Mouse (Mus musculus) lung, postnatal 14 days (tissue): ENCODE measurements around the gene Cacnb3.

Experiments
- DNase-seq: peaks from one replicate; pipeline ENCODE4 v3.0.0; 2021

Cacnb3 gene

GRCm38 (mm10) chr15:98610131-98610633 lies 20.5 kb upstream of the Cacnb3 start:
- no peak for DNase-seq

DNA sequence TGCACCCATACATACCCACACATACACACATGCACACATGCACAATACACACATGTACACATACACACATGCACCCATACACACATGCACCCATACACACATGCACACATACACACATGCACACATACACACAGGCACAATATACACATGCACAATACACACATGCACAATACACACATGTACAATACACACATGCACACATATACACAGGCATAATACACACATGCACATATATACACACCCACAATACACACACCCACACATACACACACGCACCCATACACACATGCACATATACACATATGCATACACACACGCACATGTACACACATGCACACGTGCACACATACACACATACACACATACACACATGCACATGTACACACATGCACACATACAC lies 18.4 kb upstream of the Cacnb3 start:
- DNase-seq, result no peak

DNA sequence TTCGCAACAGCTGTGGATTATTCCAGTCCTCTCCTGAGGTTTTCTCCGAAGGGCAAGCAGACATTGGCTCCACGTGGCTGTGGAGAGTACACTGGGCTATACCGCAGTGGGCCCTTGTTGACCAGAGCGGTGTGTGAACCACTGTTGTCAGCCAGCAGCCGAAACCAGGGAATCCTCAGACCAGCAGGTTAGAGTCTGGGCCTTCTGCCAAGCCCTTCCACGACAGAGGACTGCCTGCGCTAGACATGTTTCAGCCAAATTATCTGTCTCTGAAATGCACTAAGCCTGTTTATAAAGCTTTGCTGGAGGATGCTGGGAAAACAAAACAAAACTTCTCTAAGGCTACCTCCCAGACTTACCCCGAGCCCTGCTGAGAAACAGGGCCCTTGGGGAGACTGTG lies 16.1 kb upstream of the Cacnb3 start:
- DNase-seq, result no peak

- no peak for DNase-seq
These were observed 15.7 kb upstream of the Cacnb3 start for GRCm38 (mm10) chr15:98614971-98615370.

DNA sequence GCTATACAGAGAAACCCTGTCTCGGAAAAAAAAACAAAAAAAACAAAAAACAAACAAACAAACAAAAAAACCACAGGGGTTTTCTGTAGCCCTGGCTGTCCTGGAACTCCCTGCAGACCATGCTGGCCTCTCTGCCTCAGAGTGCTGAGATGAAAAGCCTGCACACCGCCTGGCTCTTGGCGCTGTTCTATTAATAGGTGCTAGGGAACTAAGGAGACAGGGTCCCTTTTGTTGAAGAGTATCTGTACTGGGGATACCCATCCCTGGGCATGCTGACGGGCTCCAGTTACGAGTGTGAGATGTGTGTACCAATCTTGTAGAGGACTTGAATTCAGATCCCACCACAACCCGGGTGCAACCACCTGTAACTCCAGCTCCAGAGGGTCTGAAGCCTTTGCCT lies 14.9 kb upstream of the Cacnb3 start:
- no peak for DNase-seq

DNA sequence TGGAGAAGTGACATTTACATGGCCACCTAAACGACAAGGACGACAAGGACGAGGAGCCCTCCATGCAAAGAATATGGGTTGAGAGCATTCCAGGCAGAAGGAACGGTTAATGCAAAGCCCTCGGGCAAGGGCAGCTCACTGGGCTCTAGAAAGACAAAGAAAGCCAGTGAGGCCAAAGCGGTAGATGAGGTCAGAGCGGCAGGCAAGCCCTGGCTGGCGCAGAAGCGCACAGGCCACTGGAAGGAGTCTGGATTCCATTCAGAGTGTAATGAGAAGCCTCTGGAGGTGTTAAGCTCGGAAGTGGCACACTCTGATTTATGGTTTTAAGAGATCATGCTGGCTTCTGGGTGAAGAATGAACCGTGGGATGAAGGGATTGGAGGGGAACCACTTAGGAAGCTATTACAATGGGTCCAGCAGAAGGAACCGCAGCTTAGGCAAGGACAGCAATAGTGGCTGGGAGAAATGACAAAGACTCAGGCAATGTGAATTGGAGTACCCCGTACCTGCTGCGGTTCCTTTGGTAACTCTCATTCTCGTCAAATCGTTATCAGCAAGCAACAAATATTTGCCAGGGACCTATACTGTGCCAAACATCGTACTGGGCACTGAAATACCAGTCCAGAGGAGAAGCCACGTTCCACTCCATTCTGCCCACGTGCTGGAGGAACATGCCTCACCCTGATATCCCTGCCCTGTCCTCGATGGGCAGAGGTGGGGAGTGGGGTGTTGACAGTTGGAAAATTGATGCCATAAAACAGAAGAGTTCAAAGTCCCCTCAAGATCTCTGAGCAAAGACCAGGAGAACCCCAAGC lies 14.1 kb upstream of the Cacnb3 start:
- no peak for DNase-seq

GRCm38 (mm10) chr15:98617176-98617537 lies 13.5 kb upstream of the Cacnb3 start:
- peak; percentile 77 for DNase-seq

- no peak for DNase-seq
These were observed 8.4 kb upstream of the Cacnb3 start for GRCm38 (mm10) chr15:98622199-98622598.

GRCm38 (mm10) chr15:98622721-98623120 lies 7.9 kb upstream of the Cacnb3 start:
- DNase-seq, result no peak

DNA sequence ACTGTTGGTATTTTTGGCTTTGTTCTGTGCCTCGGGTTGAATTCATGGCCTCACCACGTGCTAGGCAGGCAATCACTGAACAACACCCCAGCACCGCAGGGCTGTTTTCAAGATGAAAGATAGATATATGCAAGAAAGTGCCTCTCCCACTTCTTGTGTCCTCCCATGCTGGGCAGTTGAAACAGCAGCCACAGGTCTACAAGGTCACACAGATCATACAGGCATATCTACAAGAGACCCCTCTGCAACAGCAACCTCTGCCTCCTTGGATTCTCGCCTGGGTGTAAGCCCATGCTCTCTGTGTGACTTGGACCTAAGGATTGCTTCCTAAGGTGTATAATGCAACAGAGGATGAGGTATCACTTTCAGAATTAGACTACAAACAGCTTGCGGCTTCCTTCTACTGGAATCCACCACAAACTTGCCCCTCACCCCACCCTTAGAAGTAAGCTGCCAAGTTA lies 7.2 kb upstream of the Cacnb3 start:
- no peak for DNase-seq

DNA sequence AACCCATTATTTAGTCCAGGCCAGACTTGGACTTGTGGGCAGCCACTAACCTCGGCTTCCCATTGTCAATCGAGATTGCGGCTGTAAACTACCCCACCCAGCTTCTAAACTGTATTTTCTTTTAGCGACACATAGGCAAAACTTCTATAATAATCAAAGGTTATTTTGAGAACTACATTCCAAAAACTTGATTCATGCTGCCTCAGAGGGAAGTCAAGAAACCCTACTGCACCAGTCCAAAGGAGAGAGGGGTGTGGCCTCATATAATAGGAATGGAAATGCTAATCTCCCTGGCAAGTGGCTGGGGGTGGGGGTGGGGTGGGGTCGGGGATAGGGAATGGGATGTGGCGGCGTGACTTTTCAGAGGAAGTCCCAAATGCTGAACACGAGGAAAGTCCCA lies 4.6 kb upstream of the Cacnb3 start:
- DNase-seq, result no peak

DNA sequence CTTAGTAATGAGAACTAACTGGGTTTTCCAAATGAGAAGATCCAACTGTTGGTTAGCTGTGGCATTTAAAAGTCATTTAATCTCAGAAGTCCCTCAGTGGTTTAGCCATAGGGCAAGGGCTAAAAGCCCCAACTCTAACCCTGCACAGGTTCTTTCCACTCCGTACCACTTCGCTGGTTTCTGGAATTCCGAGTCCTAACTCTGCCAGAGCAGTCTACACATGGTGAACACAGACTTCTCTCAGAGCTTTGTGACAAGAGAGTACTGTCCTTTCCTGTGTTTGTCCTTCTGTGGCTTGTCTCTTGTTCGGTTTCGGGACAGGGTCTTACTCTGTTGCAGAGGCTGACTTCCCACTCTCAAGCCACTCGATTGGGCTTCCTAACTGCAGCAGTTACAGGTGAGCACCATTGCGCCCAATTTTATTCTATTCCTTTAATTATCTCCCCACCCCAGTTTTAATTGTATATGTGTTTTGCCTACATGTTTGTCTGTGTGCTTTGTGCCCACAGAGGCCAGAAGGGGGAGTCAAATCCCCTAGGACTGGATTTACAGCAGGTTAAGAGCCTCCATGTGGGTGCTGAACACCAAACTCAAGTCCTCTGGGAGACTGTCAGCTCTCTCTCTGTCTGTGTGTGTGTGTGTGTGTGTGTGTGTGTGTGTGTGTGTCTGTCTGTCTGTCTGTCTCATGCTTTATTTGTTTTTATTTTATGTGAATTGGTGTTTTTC lies 4.0 kb upstream of the Cacnb3 start:
- no peak for DNase-seq

DNA sequence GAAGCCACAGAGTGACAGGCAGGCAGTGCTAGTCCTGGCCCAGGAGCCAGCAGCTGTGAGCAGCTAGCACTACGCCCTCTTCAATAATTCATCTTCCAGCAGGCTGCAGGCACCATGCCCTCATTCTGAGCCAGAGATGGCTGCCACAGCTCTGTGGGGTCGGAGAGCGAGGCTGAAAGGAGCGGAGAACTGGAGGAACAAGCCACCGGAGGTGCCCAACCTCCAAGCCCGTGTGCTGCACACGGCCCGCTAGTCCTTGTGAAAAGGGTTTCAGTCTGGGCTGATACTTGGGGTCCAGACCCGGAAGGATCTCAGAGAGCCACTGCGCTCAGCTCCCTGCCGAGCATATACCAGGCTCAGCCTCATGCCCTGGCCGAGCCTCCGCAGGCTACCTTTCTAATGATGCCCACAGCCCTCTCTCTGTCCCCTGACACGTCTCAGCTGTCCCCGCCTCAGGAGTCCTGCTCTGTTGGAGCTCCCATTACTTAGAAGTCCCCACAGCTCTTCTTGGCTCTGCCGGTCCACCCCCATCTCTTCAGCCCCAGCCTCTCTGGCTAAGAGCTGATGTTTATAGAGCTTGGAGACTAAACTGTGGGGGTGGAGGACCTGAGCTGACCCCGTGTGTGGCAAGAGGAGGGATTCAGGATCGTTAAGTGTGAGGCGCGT lies 1.9 kb upstream of the Cacnb3 start:
- DNase-seq, result no peak

DNA sequence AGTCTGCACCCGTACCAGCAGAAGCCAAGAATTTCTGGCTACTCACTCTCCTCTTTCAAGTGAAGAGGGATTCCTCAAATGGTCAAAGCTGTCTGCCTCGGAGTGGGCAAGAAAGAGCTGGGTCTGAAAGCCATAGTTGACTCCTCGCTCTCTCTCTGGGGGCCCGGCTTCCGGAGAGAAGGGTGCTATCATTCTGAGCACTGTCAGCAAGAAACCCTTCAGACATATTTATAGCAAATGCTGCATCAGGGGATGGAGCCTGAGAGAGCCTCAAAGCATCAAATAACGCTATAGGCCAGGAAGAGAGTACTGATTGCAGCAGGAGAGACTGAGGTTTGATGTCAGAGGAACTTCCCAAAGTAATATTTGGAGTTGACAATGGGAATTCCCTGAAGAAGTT lies 1.2 kb upstream of the Cacnb3 start:
- no peak for DNase-seq

DNA sequence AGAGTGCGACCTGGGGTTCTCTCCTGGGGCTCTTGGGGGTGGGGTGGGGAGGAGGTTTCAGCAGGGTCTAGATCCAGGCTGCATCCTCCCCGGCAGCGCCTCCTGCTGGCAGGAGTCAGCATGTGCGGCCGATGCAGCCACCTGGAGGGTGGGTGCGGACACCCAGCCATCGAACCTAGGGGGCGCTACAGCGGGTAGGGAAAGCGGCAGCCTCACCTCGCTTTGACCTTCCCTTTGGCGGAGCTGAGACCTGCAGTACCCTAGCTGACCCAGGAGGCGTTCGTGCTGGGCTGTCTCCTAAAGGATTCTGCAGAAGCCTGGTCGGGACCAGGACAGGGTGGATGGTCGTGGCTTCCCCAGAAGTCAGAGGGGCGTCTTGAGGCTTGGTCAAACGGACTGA lies 853 bp downstream of the Cacnb3 start:
- peak; percentile 72 for DNase-seq

DNA sequence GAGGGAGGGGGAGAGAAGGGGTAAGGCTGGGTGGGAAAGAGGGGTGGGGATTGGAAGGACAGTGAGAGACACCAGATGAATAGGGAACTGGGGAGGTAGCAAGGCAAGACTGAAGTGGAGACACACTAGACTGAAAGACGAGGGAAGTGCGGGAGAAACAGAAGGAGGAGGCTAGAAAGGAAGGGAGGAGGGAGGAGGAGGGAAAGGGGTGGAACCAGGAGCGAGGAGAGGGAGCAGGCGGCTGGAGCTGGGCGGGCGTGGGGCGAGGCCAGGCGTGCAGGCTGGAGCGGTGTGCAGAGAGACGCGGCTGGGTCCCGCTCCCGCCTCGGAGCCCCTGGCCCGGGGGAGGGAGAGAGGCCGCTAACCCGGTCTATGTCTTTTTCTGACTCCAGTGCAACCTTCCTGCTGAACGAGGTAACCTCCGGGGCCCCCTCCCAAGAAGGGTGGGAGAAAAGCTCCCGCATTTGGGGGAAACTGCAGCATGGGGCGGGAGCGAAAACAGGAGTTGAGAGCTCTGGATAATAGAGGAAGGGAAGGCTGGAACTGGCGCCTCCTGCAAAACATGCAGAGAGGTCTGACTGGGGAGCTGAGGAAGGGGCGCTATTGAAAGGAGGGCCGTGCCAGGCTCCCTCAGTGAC lies 1.6 kb downstream of the Cacnb3 start:
- peak; percentile 71 for DNase-seq

DNA sequence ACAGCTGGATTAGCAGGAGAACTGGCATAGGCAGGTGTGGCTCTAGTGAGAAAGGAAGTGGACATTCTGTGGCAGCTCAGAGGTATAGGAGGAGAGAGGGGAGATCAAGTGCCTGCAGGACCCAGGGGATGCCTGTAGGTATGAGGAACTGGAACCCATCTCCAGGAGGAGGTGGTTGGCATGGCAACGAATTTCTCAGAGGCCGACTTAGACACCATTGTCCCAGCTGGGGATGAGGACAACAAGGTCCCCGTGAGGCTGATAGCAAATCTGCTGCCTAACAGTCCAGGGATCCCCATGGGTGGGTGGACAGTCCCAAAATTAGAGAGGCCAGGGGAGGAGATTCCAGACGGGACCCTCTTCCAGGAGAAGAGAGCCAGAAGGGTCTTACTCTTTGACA lies 2.3 kb downstream of the Cacnb3 start:
- DNase-seq, result no peak

GRCm38 (mm10) chr15:98633822-98634470 lies 3.3 kb downstream of the Cacnb3 start:
- DNase-seq, result no peak

DNA sequence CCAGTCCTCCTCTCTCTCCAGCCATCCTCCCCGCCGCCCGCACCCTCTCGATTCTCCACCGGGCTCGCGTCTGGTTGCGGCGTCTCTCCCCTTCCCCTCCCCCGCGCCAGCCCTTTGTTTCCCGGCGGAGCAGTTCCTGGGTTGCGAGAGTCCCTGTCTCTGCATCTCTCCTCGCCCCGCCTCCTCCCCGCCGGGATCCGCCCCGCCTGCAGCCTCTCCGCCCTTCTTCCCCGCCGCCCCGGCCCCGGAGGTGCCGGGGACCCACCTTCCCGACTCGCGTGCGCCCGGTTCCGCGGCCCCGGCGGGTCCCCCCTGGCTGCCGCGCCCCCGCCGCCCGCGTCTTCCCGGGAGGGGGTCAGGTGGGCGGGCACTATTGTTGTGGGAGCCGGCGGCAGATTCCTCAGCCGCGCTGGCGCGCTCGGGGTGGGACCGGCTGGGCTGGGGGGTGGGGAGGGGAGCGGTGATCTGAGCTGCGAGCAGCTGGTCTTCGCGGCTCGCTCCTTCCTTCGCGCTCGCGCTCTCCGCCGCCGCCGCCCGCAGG lies 4.0 kb downstream of the Cacnb3 start:
- DNase-seq, result peak; percentile 84

DNA sequence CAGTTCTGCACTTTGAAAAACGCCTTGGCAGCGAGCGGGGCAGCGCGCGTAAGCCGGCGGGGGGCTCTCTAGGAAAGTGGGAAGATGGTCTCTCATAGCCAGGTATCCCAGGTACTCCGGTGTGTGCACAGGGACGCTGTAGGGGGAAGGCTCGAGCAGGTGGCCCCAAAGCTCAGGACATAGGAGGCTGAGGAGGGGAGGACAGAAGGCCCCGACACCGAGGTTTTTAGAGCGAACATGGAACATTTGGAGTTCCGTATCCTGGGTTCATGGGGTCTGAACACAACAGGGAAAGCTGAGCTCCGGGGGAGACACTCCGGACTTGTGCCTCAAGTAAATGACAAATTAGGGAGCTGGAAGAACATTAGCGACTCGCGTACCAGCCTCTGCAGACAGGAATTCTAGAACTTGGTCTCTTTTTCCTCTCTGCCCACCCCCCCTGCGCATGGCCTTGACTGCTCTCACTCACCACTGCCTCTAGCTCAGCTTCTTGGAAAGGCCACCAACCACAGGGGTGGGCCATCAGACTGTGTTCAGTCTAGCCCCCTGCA lies 4.7 kb downstream of the Cacnb3 start:
- no peak for DNase-seq

DNA sequence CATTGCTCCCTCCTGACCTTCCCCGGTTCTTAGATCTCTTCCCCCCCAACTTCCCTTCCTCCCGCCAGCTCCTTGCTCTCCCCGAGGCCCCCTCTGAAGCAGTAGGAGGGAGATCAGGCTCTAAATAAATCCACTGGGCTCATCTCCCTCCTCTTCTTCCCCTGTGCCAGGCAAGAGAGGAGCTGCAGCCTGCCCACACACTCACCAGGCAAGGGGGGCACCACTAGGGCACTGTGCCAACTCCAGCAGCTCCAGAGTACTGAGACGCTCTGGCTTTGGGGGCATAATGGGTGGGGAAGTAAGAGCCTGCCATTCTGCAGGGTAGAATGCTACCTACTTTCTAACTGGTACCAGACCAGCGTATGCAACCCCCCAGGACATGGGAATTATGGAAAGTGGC lies 5.9 kb downstream of the Cacnb3 start:
- DNase-seq, result no peak

DNA sequence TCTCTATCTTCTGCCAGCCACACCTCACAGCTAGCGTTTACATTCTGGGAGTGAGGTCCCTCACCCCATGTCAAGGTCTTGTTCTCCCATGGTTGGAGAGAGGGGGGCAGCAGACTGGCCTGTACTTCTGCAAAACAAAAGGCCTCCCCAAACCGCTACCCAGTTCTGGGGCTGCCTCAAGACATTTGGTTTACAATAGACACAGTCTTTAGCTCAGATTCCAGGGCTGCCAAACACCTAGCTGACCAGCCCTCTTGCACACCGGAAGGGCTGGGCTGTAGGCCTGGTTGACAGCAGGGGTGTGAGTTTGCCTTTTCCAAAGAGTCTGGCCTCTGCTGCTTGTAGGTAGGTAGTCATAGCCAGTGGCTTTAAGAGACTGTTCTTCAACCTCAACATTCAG lies 6.5 kb downstream of the Cacnb3 start:
- DNase-seq, result no peak
